Mouse (Mus musculus) cerebral cortex, adult 2 months (tissue): ENCODE measurements around the gene Actc1.

Experiments used
- WGBS: fragments of 180-500 bp; shearing (Covaris S2); methylation state at CpG from one replicate; pipeline ENCODE4 v1.1.7; 2018; 5-methylcytosine and 5-hydroxymethylcytosine counted together

The Actc1 gene

GRCm38 (mm10) chr2:114050150-114050549, 3.2 kb downstream of the Actc1 start:
- WGBS: 96% methylated on average over 7 of the region's 7 CpGs

- 93% methylated on average over 7 of the region's 7 CpGs for WGBS
Observed at GRCm38 (mm10) chr2:114049372-114049771, 4.0 kb downstream of the Actc1 start.

- WGBS: 67% methylated on average over 5 of the region's 5 CpGs
Observed at GRCm38 (mm10) chr2:114047960-114048611, 5.3 kb downstream of the Actc1 start.

GRCm38 (mm10) chr2:114046151-114046664, 7.1 kb downstream of the Actc1 start:
- WGBS: 96% methylated on average over 5 of the region's 5 CpGs

GRCm38 (mm10) chr2:114037926-114038325, 15.4 kb downstream of the Actc1 start:
- 74% methylated on average over 2 of the region's 2 CpGs for WGBS

GRCm38 (mm10) chr2:114032259-114032658, 21.1 kb downstream of the Actc1 start:
- WGBS: 48% methylated on average over 2 of the region's 2 CpGs

- 91% methylated on average over 6 of the region's 6 CpGs for WGBS
Observed at GRCm38 (mm10) chr2:114023383-114023782, 30.0 kb downstream of the Actc1 start.

- 67% methylated on average over 11 of the region's 11 CpGs for WGBS
Observed at GRCm38 (mm10) chr2:114019474-114020209, 33.7 kb downstream of the Actc1 start.

- 49% methylated on average over 10 of the region's 10 CpGs for WGBS
Observed at GRCm38 (mm10) chr2:114018136-114018535, 35.2 kb downstream of the Actc1 start.

- WGBS: 54% methylated on average over 6 of the region's 6 CpGs
Observed at GRCm38 (mm10) chr2:114014839-114015238, 38.5 kb downstream of the Actc1 start.

GRCm38 (mm10) chr2:114013846-114014245, 39.5 kb downstream of the Actc1 start:
- WGBS: 3% methylated on average over 13 of the region's 13 CpGs

GRCm38 (mm10) chr2:114013295-114013771, 40.0 kb downstream of the Actc1 start, which contains the start of gene Gjd2:
Gene Gjd2 (minus strand): TSS chr2:114013619.
- 1% methylated on average over 60 of the region's 60 CpGs for WGBS

GRCm38 (mm10) chr2:114012749-114013211, 40.6 kb downstream of the Actc1 start:
- WGBS: 3% methylated on average over 19 of the region's 19 CpGs

GRCm38 (mm10) chr2:114011838-114012237, 41.5 kb downstream of the Actc1 start:
- WGBS: 66% methylated on average over 4 of the region's 4 CpGs

- 47% methylated on average over 2 of the region's 2 CpGs for WGBS
Observed at GRCm38 (mm10) chr2:114008321-114008720, 45.0 kb downstream of the Actc1 start.

- 36% methylated on average over 8 of the region's 8 CpGs for WGBS
Observed at GRCm38 (mm10) chr2:113997484-113997883, 55.9 kb downstream of the Actc1 start.
